Mouse (Mus musculus) kidney, postnatal 36 days (tissue): ENCODE measurements around the gene Nat9.

Source experiments
- DNase-seq, 2 experiments: peaks; one replicate each; pipeline ENCODE4 v3.0.0; 2021 to 2022; ENCODE audit warnings: mixed read lengths in 2 of 2

Nat9 gene

GRCm38 (mm10) chr11:115212116-115212515, 24.5 kb upstream of the Nat9 start:
- DNase-seq, result no peak

- no peak for DNase-seq
These were observed 22.3 kb upstream of the Nat9 start for GRCm38 (mm10) chr11:115209958-115210357.

- no peak for DNase-seq
These were observed 21.4 kb upstream of the Nat9 start for GRCm38 (mm10) chr11:115208776-115209732.

- no peak for DNase-seq
These were observed 20.5 kb upstream of the Nat9 start for GRCm38 (mm10) chr11:115208126-115208525.

GRCm38 (mm10) chr11:115202756-115203155, 15.1 kb upstream of the Nat9 start:
- DNase-seq, result no peak

GRCm38 (mm10) chr11:115202316-115202715, 14.7 kb upstream of the Nat9 start:
- DNase-seq, result peak; percentile 75 to 88

GRCm38 (mm10) chr11:115200520-115200919, 12.9 kb upstream of the Nat9 start:
- no peak for DNase-seq

- no peak for DNase-seq
These were observed 11.3 kb upstream of the Nat9 start for GRCm38 (mm10) chr11:115198932-115199384.

- no peak for DNase-seq
These were observed 9.9 kb upstream of the Nat9 start for GRCm38 (mm10) chr11:115197558-115197957.

GRCm38 (mm10) chr11:115195933-115196332, 8.3 kb upstream of the Nat9 start:
- no peak for DNase-seq

- no peak for DNase-seq
These were observed 7.0 kb upstream of the Nat9 start for GRCm38 (mm10) chr11:115194693-115195092.

GRCm38 (mm10) chr11:115192180-115192579, 4.5 kb upstream of the Nat9 start:
- peak; percentile 73 to 86 for DNase-seq

- no peak for DNase-seq
These were observed 1.6 kb upstream of the Nat9 start for GRCm38 (mm10) chr11:115189304-115189703.

GRCm38 (mm10) chr11:115188539-115189231, 1.0 kb upstream of the Nat9 start:
- no peak for DNase-seq

- DNase-seq, result peak; percentile 99 to 100
These were observed 427 bp downstream of the Nat9 start, which contains the start of gene Tmem104 for GRCm38 (mm10) chr11:115187224-115187639. Gene Tmem104, plus strand, starts transcription at chr11:115187487.

- DNase-seq, result no peak
These were observed 2.7 kb downstream of the Nat9 start for GRCm38 (mm10) chr11:115184973-115185372.

GRCm38 (mm10) chr11:115181913-115182638, 5.6 kb downstream of the Nat9 start:
- peak; percentile 80 to 93 for DNase-seq

- DNase-seq, result peak; percentile 81 to 83
These were observed 7.8 kb downstream of the Nat9 start for GRCm38 (mm10) chr11:115179881-115180280.

GRCm38 (mm10) chr11:115179191-115179590, 8.5 kb downstream of the Nat9 start:
- DNase-seq, result no peak

- peak; percentile 80 for DNase-seq
These were observed 8.9 kb downstream of the Nat9 start for GRCm38 (mm10) chr11:115178766-115179165.

- peak; percentile 87 to 90 for DNase-seq
These were observed 10.0 kb downstream of the Nat9 start for GRCm38 (mm10) chr11:115177559-115178195.
